Mouse (Mus musculus): ENCODE data around the gene Fam13a. TPM values are rescaled to one million over a fixed set of nuclear protein-coding genes. Genes with fewer than 3 reads are reported as not detected.

Gene Fam13a
- total RNA-seq, 2 experiments from 2014 or later, result 17.5 to 17.9 TPM

DNA sequence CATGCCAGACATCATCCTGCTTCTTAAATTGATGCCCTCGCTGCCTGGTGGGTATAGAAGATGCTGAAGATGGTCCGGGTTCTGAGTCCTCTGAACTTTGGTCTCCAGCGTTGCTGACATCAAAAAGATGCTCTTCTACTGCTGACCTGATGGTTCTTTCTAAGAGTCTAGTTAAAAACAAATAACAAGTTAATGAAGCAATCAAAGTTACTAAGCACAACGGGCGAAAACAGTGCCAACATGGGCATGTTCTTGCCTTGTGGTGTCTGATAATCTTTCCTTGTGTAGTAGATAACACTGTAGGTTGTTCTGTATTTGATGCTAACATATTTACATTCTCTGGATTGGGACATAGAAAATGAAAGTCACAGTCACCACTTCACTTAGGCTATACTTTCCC lies 37.2 kb downstream of the Fam13a start:
- no peak for TF ChIP-seq CTCF (conservative IDR thresholded peaks at IDR 0.05)
- no peak for DNase-seq (ENCODE audit: low spot score in 2 of 2)
- Histone ChIP-seq H3K27ac (no peak overlapping the region), H3K4me3 (no peak overlapping the region)

- Histone ChIP-seq H3K27ac (no peak overlapping the region), H3K4me3 (no peak overlapping the region)
- peak; percentile 13 to 14 for DNase-seq (ENCODE audit: low spot score in 2 of 2)
- TF ChIP-seq CTCF (conservative IDR thresholded peaks at IDR 0.05), result peak; percentile 46
Observed at GRCm38 (mm10) chr6:58985186-58985585, 39.2 kb downstream of the Fam13a start.

DNA sequence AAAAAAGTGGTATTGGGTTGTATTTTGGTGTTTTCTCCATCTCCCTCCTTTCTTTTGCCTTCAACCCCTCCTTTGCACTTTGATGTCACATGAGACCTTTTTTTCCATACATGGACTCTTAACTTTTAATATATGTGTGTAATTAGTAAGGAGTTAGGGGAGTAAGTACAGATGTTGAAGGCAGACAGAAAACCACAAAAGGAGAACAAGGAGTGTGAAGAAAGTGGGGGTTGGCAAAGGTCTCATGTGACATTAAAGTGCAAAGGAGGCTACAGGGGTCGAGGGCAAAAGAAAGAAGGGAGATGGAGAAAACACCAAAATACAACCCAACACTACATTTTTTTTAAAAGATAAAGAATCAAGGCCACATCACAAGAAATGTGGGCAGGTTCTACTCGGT lies 49.1 kb downstream of the Fam13a start:
- no peak for DNase-seq (ENCODE audit: low spot score in 2 of 2)
- no peak overlapping the region for H3K27ac ChIP-seq
- TF ChIP-seq CTCF (conservative IDR thresholded peaks at IDR 0.05), result no peak
- H3K4me3 ChIP-seq, result no peak overlapping the region

DNA sequence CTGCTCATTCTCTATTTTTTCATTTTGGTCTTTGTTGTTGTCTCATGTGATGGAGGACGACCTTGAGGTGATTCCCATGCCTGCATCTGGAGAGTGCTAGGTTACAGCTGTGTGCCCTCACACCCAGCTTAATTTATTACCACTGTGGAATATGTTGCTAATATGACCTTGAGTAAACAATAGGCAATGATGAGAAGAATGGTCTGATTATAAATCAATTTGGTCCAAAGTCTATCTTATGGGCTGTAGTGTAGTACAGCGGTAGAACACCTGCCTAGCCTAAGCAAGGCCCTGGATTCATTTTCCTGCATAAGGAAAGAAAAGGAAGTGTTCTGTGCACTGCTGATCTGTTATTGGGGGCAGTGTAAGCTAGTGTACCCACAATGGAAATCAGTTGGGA lies 49.9 kb downstream of the Fam13a start:
- Histone ChIP-seq H3K27ac (no peak overlapping the region), H3K4me3 (no peak overlapping the region)
- no peak for TF ChIP-seq CTCF (conservative IDR thresholded peaks at IDR 0.05)
- no peak for DNase-seq (ENCODE audit: low spot score in 2 of 2)

- no peak for DNase-seq (ENCODE audit: low spot score in 2 of 2)
- Histone ChIP-seq H3K4me3 (no peak overlapping the region), H3K27ac (no peak overlapping the region)
- no peak for TF ChIP-seq CTCF (conservative IDR thresholded peaks at IDR 0.05)
Observed at GRCm38 (mm10) chr6:58972873-58973272, 51.5 kb downstream of the Fam13a start.

DNA sequence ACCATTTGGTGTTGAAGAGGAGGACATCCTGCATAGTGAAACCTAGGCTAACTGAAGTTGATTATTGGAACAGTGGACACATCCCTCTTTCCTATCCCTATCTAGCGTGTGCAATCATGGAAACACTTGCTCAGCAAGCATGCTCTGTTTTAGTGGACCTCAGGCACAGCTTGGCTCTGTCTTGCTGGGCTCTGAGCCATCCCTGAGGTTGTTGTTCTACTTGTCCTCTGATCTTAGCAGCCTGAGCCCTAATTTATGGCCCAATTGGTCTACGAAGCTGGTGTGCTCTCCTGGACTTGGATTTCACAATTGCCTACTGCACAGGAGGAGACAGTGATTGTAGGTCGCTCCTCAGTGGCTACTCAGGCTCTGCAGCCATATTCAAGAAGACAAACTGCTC lies 56.1 kb downstream of the Fam13a start:
- Histone ChIP-seq H3K4me3 (no peak overlapping the region), H3K27ac (no peak overlapping the region)
- DNase-seq (ENCODE audit: low spot score in 2 of 2), result no peak
- TF ChIP-seq CTCF (conservative IDR thresholded peaks at IDR 0.05), result no peak

- DNase-seq (ENCODE audit: low spot score in 2 of 2), result peak in 1 of 2 experiments; percentile 9
- peak overlapping the region; percentile 80 for H3K27ac ChIP-seq
- H3K4me3 ChIP-seq, result peak overlapping the region; percentile 29; the same call in 1 of the 2 replicates
- no peak for TF ChIP-seq CTCF (conservative IDR thresholded peaks at IDR 0.05)
Observed at GRCm38 (mm10) chr6:58965071-58965831, 59.1 kb downstream of the Fam13a start.

GRCm38 (mm10) chr6:58964565-58964964 lies 59.8 kb downstream of the Fam13a start:
- Histone ChIP-seq H3K27ac (peak overlapping the region; percentile 80), H3K4me3 (no peak overlapping the region)

DNA sequence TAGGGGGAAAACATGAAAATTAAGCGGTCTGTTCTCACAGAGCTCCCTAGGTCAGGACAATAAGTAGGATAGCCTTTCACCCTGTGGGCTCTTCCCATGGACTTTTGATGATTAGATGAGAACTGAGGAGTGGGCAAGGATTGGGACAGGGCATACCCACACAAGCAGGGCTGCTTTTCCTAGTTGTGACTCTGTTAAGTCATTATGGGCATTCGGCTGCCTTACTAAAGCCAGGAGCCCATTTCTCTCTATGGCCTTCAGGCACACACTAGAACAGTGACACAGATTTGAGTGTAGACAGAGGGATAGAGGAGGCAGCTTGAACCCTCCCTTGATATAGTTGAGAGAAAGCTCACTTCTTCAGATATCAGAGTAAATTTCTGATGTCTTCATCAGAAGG lies 60.3 kb downstream of the Fam13a start:
- no peak for DNase-seq (ENCODE audit: low spot score in 2 of 2)
- TF ChIP-seq CTCF (conservative IDR thresholded peaks at IDR 0.05), result no peak
- Histone ChIP-seq H3K27ac (no peak overlapping the region), H3K4me3 (no peak overlapping the region)

More at GRCm38 (mm10) chr6:58964565-58964964, 59.8 kb downstream of the Fam13a start:
- no peak for TF ChIP-seq CTCF (conservative IDR thresholded peaks at IDR 0.05)
- DNase-seq (ENCODE audit: low spot score in 2 of 2), result no peak

GRCm38 (mm10) chr6:58962691-58963090 lies 61.7 kb downstream of the Fam13a start:
- DNase-seq (ENCODE audit: low spot score in 2 of 2), result no peak
- Histone ChIP-seq H3K27ac (no peak overlapping the region), H3K4me3 (no peak overlapping the region)
- no peak for TF ChIP-seq CTCF (conservative IDR thresholded peaks at IDR 0.05)

DNA sequence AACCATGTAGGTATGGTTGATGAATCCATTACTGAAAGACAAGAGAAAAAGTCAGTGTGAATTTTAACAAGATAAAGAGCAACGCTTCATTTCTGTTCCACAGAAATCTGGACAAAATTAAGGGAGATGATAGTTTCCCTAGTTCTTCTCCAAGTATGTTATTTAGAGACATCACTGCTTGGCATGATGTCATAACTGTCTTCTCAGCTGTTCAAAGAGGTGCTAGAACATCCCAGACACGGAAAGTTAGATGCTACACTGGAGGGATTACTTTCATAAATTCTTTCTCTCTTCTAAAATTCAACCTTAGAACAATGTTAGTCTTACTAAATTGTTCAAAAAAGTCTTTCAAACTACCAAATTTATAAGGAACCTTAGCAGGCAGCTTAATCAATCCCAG lies 63.8 kb downstream of the Fam13a start:
- DNase-seq (ENCODE audit: low spot score in 2 of 2), result no peak

DNA sequence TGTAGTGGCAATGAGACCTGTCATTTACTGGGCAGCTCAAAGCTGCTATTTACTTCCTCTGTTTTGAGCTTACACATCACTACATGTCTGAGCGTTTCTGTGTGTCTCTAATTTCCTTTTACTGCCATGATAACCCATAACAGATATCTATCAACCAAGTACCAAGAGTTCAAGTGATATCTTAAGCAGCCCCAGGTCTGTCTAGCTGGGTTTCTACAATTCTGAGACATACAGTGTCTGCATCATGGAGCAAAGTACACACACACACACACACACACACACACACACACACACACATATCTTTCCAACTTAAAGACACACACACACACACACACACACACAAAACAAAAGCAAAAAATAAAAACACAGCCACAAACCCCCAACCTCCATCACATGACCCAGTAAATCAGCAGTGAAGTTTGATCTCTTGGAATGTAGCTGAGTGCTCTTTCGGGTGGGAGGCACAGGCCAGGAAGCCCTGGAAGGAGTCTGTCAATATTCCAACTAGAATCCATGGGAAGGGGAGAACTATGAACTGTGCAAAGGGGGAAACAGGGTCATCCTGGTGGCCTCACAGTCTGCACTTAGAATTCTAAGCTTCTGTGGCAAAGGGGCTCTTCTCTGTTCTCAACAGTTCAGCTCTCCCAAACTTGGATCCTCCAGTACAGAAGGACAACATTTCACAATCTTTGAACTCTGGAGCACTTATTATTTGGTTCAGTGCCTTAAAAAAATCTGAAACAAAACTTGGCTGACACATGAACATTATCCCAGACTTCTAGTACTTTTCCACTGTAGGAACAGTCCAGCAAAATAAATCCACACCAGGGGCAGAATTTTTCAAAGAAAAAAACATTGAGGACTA lies 73.0 kb downstream of the Fam13a start:
- TF ChIP-seq CTCF (conservative IDR thresholded peaks at IDR 0.05), result no peak
- no peak for DNase-seq (ENCODE audit: low spot score in 2 of 2)
- no peak overlapping the region for H3K4me3 ChIP-seq
- H3K27ac ChIP-seq, result no peak overlapping the region

More for the DNA sequence above, 63.8 kb downstream of the Fam13a start:
- TF ChIP-seq CTCF (conservative IDR thresholded peaks at IDR 0.05), result no peak
- Histone ChIP-seq H3K27ac (no peak overlapping the region), H3K4me3 (no peak overlapping the region)

DNA sequence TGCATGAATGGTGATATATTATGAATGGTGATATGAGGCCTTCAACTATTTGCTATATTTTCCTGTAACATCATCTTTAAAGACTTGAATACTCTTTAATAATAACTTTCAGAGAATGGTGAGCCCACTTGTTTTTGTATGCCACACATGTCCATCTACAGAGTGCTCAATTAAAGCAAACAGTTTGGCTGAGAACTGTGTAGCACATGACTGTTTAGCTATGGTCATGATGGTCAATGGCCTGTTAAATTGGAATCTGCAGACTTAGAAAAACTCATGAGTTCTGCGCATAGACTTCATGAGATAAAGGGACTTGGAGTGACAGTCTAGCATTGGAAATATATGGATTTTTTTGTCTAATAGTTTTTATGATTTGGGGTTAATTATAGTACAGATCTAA lies 73.9 kb downstream of the Fam13a start:
- DNase-seq (ENCODE audit: low spot score in 2 of 2), result no peak
- TF ChIP-seq CTCF (conservative IDR thresholded peaks at IDR 0.05), result no peak
- no peak overlapping the region for H3K27ac ChIP-seq
- no peak overlapping the region for H3K4me3 ChIP-seq

All from layer of hippocampus, adult 2 months (tissue).